Mouse (Mus musculus) lung, postnatal 0 days (tissue): ENCODE measurements around the gene Hoxb3.

ENCODE experiments used
- CTCF ChIP-seq: IDR thresholded peaks from 2 replicates; pipeline ENCODE4 v1.5.1; 2016; ENCODE audit warnings: antibody characterized with exemption, mild to moderate bottlenecking
- EP300 ChIP-seq: IDR thresholded peaks from 2 replicates; pipeline ENCODE4 v1.6.1; 2016; ENCODE audit warnings: antibody characterized with exemption, mild to moderate bottlenecking, control low read depth

DNA sequence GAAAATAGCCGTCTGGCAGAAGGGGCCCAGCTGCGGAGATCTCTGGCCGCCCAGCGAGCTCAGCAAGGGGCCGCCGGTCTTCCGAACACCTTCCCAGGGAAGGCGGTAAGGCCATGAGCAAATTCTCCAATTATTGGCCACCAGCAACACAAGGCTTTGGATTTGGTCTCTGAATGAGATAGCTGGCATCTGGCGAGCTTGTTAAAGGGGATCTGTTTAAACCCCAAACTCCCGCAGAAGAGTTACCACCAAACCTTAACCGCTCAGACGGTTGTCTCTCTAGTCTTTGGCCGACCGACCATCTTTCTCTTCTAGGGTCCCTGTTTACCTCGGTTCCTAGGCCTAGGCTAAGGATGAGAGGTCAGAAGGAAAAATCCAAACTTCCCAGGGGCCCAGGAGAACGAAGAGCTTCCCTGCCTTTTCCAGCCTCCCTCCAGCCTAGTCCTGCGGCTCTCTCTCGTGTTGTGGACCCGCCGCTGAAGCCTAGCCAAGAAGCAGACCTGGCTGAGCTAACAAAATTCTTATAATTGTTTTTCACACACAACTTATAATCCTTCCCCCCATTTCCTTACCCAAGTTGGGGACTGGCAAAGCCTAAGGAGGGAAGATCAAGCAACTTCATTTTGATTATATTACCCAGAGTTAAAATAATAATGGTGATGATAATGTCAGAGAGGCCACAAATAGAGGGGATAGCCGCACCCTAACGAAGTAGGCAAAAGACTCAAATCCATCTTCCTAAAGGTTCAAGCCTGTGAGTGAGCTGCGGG, 20.6 kb upstream of the Hoxb3 start:
- TF ChIP-seq CTCF, result no peak
- no peak for TF ChIP-seq EP300
